Mouse (Mus musculus): ENCODE measurements around the gene Mllt11. TPM values are rescaled to one million over a fixed set of nuclear protein-coding genes. Genes with fewer than 3 reads are reported as not detected.

Gene Mllt11
- polyA plus RNA-seq (2015; fragmentation: Nextera tagmentation; extraction: Ambion mirVana) = 253 and 276 TPM in 2 replicates

DNA sequence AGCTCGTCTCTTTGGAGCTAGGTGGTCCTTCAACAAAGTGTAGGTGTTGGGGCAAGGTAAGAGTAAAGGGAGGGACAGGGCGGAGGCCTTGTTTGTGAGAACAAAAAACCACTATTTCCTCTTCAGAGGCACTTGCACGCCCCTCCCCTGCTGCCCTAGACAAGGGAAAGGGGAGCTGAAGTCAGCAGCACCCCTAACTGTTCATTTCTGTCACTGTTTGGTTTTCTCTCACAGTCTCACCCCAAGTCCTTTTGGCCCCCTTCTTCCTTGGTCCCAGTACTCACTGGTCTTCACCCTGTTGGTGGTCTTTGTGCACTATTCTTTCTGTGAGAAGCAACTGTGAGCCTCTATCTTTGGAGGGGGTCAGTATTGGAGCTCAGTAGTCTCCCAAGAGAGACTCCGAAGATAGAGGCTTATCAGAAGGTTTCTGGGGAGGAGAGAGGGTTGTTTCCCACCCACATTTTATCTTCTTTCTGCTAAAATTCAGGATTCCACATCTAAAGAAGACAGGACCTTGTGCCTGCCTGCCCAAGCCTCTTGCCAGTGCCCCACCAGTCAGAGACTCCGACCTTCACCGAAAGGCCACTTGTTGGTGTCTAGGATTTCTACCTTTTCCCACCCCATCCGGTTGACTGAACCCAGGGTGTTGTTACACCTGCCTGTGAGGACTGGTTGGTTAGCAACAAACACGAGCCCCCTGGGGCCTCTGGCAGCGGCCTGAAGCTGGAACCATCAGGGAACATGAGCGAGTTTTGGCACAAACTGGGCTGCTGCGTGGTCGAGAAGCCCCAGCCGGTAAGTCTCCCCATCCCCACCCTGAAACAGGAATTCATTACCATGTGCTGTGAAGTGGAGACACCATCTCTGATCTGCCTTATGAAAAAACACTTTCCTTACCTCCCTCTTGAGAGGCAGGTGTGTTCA is at the start of gene Mllt11:
Gene Mllt11, minus strand, starts transcription at position 874 of the 924 bp plus-strand sequence.
- H3K9ac ChIP-seq (replicated peaks) = peak within 1 kb of the TSS; percentile 94
- peak within 1 kb of the TSS; percentile 97 for H3K27ac ChIP-seq
- H3K4me3 ChIP-seq (replicated peaks) = peak within 1 kb of the TSS; percentile 91
- no peaks in the 10 kb centered on the region for H3K9me3 ChIP-seq
- no peak for ATAC-seq
- WGBS = 85% methylated on average over 13 of the region's 13 CpGs
- peak within 1 kb of the TSS; percentile 89 for H3K4me2 ChIP-seq (replicated peaks)
- peaks cover 37% of the 10 kb centered on the region for H3K4me1 ChIP-seq (replicated peaks)
- H3K27me3 ChIP-seq = no peaks in the 10 kb centered on the region
- H3K36me3 ChIP-seq = peaks cover 50% of the 10 kb centered on the region

DNA sequence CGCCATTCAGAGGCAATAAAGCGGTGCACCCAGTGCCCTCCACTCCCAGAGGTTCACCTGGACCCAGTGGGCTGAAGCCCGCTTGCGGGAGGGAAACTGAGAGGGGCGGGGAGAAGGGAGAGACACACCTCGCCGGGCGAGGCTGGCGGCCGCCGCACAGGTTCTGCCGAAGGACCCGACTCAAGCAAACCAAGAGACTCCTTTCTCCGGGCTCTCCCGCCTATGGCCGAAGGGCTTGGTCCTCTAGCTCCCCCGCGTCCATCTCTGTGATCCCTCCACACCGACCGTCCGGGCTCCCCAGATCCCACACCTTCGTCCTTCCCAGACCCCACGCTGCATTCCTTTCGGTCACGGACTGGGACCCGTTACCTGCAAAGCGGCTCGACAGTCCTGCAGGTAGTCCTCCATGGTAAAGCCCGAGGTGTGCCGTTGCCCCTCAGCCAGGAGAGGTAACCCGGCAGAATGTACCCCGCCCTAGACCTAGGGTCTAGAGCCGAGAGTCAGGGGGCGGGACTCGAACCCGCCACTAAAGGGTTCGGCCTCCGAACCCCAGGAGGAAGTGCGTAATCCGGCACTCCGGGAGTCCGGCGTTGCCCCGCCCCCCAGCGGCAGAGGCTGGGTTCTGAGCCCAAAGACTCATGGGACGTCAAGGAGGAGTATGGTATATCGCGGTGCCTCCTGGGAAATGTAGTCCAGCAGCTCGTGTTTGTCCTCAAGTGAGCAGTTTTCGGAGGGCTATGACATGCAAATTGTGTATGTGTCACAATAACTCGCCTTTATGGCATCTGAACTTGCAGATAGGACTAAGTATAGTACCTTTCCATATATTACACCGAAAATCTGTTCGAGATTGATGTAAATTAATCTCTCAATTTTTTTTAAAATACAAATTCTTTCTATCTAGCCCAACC is 49.5 kb upstream of the Mllt11 start, which contains the start of the genes Mindy1 and Prune1:
Gene Mindy1, plus strand, starts transcription at position 130 of the 911 bp plus-strand sequence.
Gene Prune1, minus strand, starts transcription at position 861 of the 911 bp plus-strand sequence.
- H3K9ac ChIP-seq (replicated peaks) = peak within 1 kb of the TSS; percentile 78
- peak; percentile 91 for ATAC-seq
- H3K4me3 ChIP-seq (replicated peaks) = peak within 1 kb of the TSS; percentile 62
- peaks cover 43% of the 10 kb centered on the region for H3K4me1 ChIP-seq (replicated peaks)
- H3K36me3 ChIP-seq = 0 out of 2 replicates have a peak, but pooled peaks cover 5% of the 10 kb centered on the region
- WGBS = under 1% methylated on average over 53 of the region's 53 CpGs
- no peaks in the 10 kb centered on the region for H3K9me3 ChIP-seq
- H3K27me3 ChIP-seq = no peaks in the 10 kb centered on the region
- H3K4me2 ChIP-seq (replicated peaks) = peak within 1 kb of the TSS; percentile 85
- peak within 1 kb of the TSS; percentile 97 for H3K27ac ChIP-seq

DNA sequence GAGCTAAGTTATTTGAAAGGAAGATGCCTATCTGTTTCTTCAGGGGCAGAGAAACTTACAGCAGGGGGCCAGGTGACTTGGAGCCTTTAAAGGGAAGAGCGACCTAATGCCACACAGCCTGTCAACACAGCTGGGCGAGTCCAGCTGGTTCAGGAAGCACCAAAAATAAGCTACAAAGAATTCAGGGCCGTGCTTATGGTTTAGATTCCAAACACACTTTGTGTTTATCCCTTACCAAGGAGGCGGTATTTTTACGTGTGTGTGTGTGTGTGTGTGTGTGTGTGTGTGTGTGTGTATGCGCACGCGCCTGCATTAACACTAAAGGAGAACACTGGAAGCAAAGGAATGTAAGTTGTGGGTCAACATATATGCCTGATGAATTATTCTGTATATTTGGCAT is 48.8 kb upstream of the Mllt11 start:
- 0 out of 2 replicates have a peak, but pooled peaks cover 3% of the 10 kb centered on the region for H3K36me3 ChIP-seq
- WGBS = 39% methylated on average over 8 of the region's 8 CpGs
- peak overlapping the region; percentile 75 for H3K27ac ChIP-seq
- H3K9me3 ChIP-seq = no peaks in the 10 kb centered on the region
- peak overlapping the region; percentile 85 for H3K4me2 ChIP-seq (replicated peaks)
- no peak for ATAC-seq
- H3K4me3 ChIP-seq (replicated peaks) = peak overlapping the region; percentile 62
- H3K9ac ChIP-seq (replicated peaks) = peak overlapping the region; percentile 78
- no peaks in the 10 kb centered on the region for H3K27me3 ChIP-seq
- peaks cover 40% of the 10 kb centered on the region for H3K4me1 ChIP-seq (replicated peaks)

DNA sequence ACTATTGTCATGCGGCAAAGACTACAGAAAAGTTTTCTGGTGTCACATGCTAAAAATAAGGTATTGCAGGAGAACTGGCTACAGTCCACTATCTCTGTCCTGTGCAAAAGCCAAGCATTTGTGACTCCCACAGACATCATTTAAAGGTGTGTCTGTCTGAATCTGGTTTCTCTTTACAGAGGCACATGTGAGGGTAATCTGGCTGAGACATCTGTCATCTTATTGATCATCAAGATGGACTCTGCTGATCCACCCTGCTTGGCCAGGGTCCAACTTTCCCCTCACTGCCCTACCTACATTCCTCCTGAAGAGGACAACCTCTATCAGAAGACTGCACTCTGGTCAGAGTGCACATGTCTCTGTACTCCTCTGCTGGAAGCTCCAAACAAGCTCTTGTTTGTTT is 45.2 kb upstream of the Mllt11 start:
- no peaks in the 10 kb centered on the region for H3K9me3 ChIP-seq
- H3K4me1 ChIP-seq (replicated peaks) = peaks cover 14% of the 10 kb centered on the region
- H3K36me3 ChIP-seq = peaks cover 10% of the 10 kb centered on the region; the same call in 1 of the 2 replicates
- no peak overlapping the region for H3K27ac ChIP-seq
- ATAC-seq = no peak
- H3K4me3 ChIP-seq (replicated peaks) = no peak overlapping the region
- H3K9ac ChIP-seq (replicated peaks) = no peak overlapping the region
- 100% methylated on average over 1 of the region's 1 CpGs for WGBS
- no peaks in the 10 kb centered on the region for H3K27me3 ChIP-seq
- no peak overlapping the region for H3K4me2 ChIP-seq (replicated peaks)

- WGBS = 87% methylated on average over 5 of the region's 5 CpGs
- ATAC-seq = no peak
- Histone ChIP-seq H3K27ac (no peak overlapping the region), H3K9ac (replicated peaks) (no peak overlapping the region), H3K27me3 (no peaks in the 10 kb centered on the region), H3K9me3 (no peaks in the 10 kb centered on the region), H3K4me1 (replicated peaks) (peaks cover 14% of the 10 kb centered on the region), H3K36me3 (peaks cover 10% of the 10 kb centered on the region; the same call in 1 of the 2 replicates), H3K4me3 (replicated peaks) (no peak overlapping the region), H3K4me2 (replicated peaks) (no peak overlapping the region)
Measured at GRCm38 (mm10) chr3:95276428-95276934, 44.5 kb upstream of the Mllt11 start.

GRCm38 (mm10) chr3:95275161-95275560 is 43.2 kb upstream of the Mllt11 start:
- no peaks in the 10 kb centered on the region for H3K9me3 ChIP-seq
- no peak overlapping the region for H3K4me3 ChIP-seq (replicated peaks)
- no peak overlapping the region for H3K4me2 ChIP-seq (replicated peaks)
- H3K27me3 ChIP-seq = no peaks in the 10 kb centered on the region
- H3K27ac ChIP-seq = no peak overlapping the region
- 89% methylated on average over 6 of the region's 6 CpGs for WGBS
- H3K4me1 ChIP-seq (replicated peaks) = peaks cover 5% of the 10 kb centered on the region; the same call in 1 of the 2 replicates
- H3K9ac ChIP-seq (replicated peaks) = no peak overlapping the region
- H3K36me3 ChIP-seq = peaks cover 10% of the 10 kb centered on the region; the same call in 1 of the 2 replicates
- no peak for ATAC-seq

GRCm38 (mm10) chr3:95274453-95274852 is 42.5 kb upstream of the Mllt11 start:
- Histone ChIP-seq H3K4me3 (replicated peaks) (no peak overlapping the region), H3K4me1 (replicated peaks) (no peaks in the 10 kb centered on the region), H3K4me2 (replicated peaks) (no peak overlapping the region), H3K36me3 (peaks cover 15% of the 10 kb centered on the region; the same call in 1 of the 2 replicates), H3K27ac (no peak overlapping the region), H3K9ac (replicated peaks) (no peak overlapping the region), H3K27me3 (no peaks in the 10 kb centered on the region), H3K9me3 (no peaks in the 10 kb centered on the region)
- 94% methylated on average over 4 of the region's 4 CpGs for WGBS
- ATAC-seq = no peak

- no peak for ATAC-seq
- no peaks in the 10 kb centered on the region for H3K4me1 ChIP-seq (replicated peaks)
- H3K4me2 ChIP-seq (replicated peaks) = no peak overlapping the region
- H3K27me3 ChIP-seq = no peaks in the 10 kb centered on the region
- H3K36me3 ChIP-seq = peaks cover 20% of the 10 kb centered on the region; the same call in 1 of the 2 replicates
- no peak overlapping the region for H3K4me3 ChIP-seq (replicated peaks)
- WGBS = 92% methylated on average over 5 of the region's 5 CpGs
- H3K9ac ChIP-seq (replicated peaks) = no peak overlapping the region
- H3K9me3 ChIP-seq = no peaks in the 10 kb centered on the region
- H3K27ac ChIP-seq = no peak overlapping the region
Measured at GRCm38 (mm10) chr3:95273471-95273870, 41.5 kb upstream of the Mllt11 start.

- Histone ChIP-seq H3K4me3 (replicated peaks) (no peak overlapping the region), H3K27me3 (no peaks in the 10 kb centered on the region), H3K4me2 (replicated peaks) (no peak overlapping the region), H3K9ac (replicated peaks) (no peak overlapping the region), H3K4me1 (replicated peaks) (no peaks in the 10 kb centered on the region), H3K27ac (no peak overlapping the region), H3K36me3 (peaks cover 42% of the 10 kb centered on the region), H3K9me3 (no peaks in the 10 kb centered on the region)
- no peak for ATAC-seq
- 85% methylated on average over 12 of the region's 12 CpGs for WGBS
Measured at GRCm38 (mm10) chr3:95270766-95271364, 38.9 kb upstream of the Mllt11 start.

- no peak for ATAC-seq
- no peaks in the 10 kb centered on the region for H3K27me3 ChIP-seq
- WGBS = 89% methylated on average over 5 of the region's 5 CpGs
Measured at GRCm38 (mm10) chr3:95269789-95270188, 37.8 kb upstream of the Mllt11 start.

GRCm38 (mm10) chr3:95267855-95268254 is 35.9 kb upstream of the Mllt11 start:
- peaks cover 60% of the 10 kb centered on the region for H3K36me3 ChIP-seq
- no peak overlapping the region for H3K27ac ChIP-seq
- H3K4me2 ChIP-seq (replicated peaks) = no peak overlapping the region
- H3K4me1 ChIP-seq (replicated peaks) = no peaks in the 10 kb centered on the region
- no peaks in the 10 kb centered on the region for H3K27me3 ChIP-seq
- H3K9me3 ChIP-seq = no peaks in the 10 kb centered on the region
- no peak overlapping the region for H3K4me3 ChIP-seq (replicated peaks)
- ATAC-seq = no peak
- H3K9ac ChIP-seq (replicated peaks) = no peak overlapping the region

More at GRCm38 (mm10) chr3:95269789-95270188, 37.8 kb upstream of the Mllt11 start:
- Histone ChIP-seq H3K27ac (no peak overlapping the region), H3K4me2 (replicated peaks) (no peak overlapping the region), H3K4me1 (replicated peaks) (no peaks in the 10 kb centered on the region), H3K4me3 (replicated peaks) (no peak overlapping the region), H3K36me3 (peaks cover 47% of the 10 kb centered on the region), H3K9ac (replicated peaks) (no peak overlapping the region), H3K9me3 (no peaks in the 10 kb centered on the region)
